Mouse (Mus musculus): ENCODE data around the gene Lhpp. TPM values are rescaled to one million over a fixed set of nuclear protein-coding genes. Genes with fewer than 3 reads are reported as not detected.

Gene Lhpp
- polyA plus RNA-seq, 1 experiment from 2014 or later, result 25.5 TPM

- Histone ChIP-seq H3K4me2 (peak within 1 kb of the TSS; percentile 91), H3K4me3 (peak within 1 kb of the TSS; percentile 64), H3K4me1 (peaks cover 31% of the 10 kb centered on the region), H3K27me3 (replicated peaks) (peaks cover 93% of the 10 kb centered on the region), H3K9me3 (no peaks in the 10 kb centered on the region), H3K36me3 (no peaks in the 10 kb centered on the region), H3K9ac (peak within 1 kb of the TSS; percentile 63), H3K27ac (replicated peaks) (no peak within 1 kb of the TSS)
- ATAC-seq (ENCODE audit: extremely low read depth, insufficient number of reproducible peaks, low FRiP score, low TSS enrichment), result no peak; the same call in 1 of the 2 replicates
- WGBS, result under 1% methylated on average over 47 of the region's 52 CpGs
These were observed 11.1 kb upstream of the Lhpp start, which contains the start of gene Nkx1-2 for GRCm38 (mm10) chr7:132599071-132599975. TSS of gene Nkx1-2 (minus strand) at chr7:132599637.

- Histone ChIP-seq H3K27ac (replicated peaks) (no peak overlapping the region), H3K36me3 (no peaks in the 10 kb centered on the region), H3K9ac (peak overlapping the region; percentile 63; the same call in 1 of the 2 replicates), H3K27me3 (replicated peaks) (peaks cover 94% of the 10 kb centered on the region), H3K4me1 (peaks cover 31% of the 10 kb centered on the region), H3K4me2 (peak overlapping the region; percentile 86), H3K4me3 (peak overlapping the region; percentile 54), H3K9me3 (no peaks in the 10 kb centered on the region)
- 3% methylated on average over 9 of the region's 9 CpGs for WGBS
- ATAC-seq (ENCODE audit: extremely low read depth, insufficient number of reproducible peaks, low FRiP score, low TSS enrichment), result no peak
These were observed 10.4 kb upstream of the Lhpp start for GRCm38 (mm10) chr7:132600026-132600425.

GRCm38 (mm10) chr7:132600926-132601325, 9.5 kb upstream of the Lhpp start:
- WGBS, result 21% methylated on average over 8 of the region's 8 CpGs
- Histone ChIP-seq H3K4me2 (no peak overlapping the region), H3K27me3 (replicated peaks) (peaks cover 90% of the 10 kb centered on the region), H3K36me3 (no peaks in the 10 kb centered on the region), H3K4me1 (peaks cover 31% of the 10 kb centered on the region), H3K4me3 (no peak overlapping the region), H3K9ac (no peak overlapping the region), H3K27ac (replicated peaks) (no peak overlapping the region), H3K9me3 (no peaks in the 10 kb centered on the region)
- ATAC-seq (ENCODE audit: extremely low read depth, insufficient number of reproducible peaks, low FRiP score, low TSS enrichment), result no peak

- no peak for ATAC-seq (ENCODE audit: extremely low read depth, insufficient number of reproducible peaks, low FRiP score, low TSS enrichment)
- no peak overlapping the region for H3K4me2 ChIP-seq
- H3K4me3 ChIP-seq, result no peak overlapping the region
- H3K9ac ChIP-seq, result no peak overlapping the region
- 78% methylated on average over 4 of the region's 4 CpGs for WGBS
- H3K27me3 ChIP-seq (replicated peaks), result peaks cover 64% of the 10 kb centered on the region
- H3K4me1 ChIP-seq, result peaks cover 4% of the 10 kb centered on the region
- H3K36me3 ChIP-seq, result no peaks in the 10 kb centered on the region
- no peak overlapping the region for H3K27ac ChIP-seq (replicated peaks)
- H3K9me3 ChIP-seq, result no peaks in the 10 kb centered on the region
These were observed 5.7 kb upstream of the Lhpp start for GRCm38 (mm10) chr7:132604720-132605119.

- H3K4me3 ChIP-seq, result no peak overlapping the region
- H3K36me3 ChIP-seq, result no peaks in the 10 kb centered on the region
- H3K9ac ChIP-seq, result no peak overlapping the region
- no peak for ATAC-seq (ENCODE audit: extremely low read depth, insufficient number of reproducible peaks, low FRiP score, low TSS enrichment)
- peaks cover 54% of the 10 kb centered on the region for H3K27me3 ChIP-seq (replicated peaks)
- H3K9me3 ChIP-seq, result no peaks in the 10 kb centered on the region
- no peak overlapping the region for H3K27ac ChIP-seq (replicated peaks)
- no peak overlapping the region for H3K4me2 ChIP-seq
- WGBS, result 53% methylated on average over 5 of the region's 5 CpGs
- H3K4me1 ChIP-seq, result peaks cover 5% of the 10 kb centered on the region
These were observed 4.7 kb upstream of the Lhpp start for GRCm38 (mm10) chr7:132605689-132606088.

GRCm38 (mm10) chr7:132608316-132609020, 2.0 kb upstream of the Lhpp start:
- Histone ChIP-seq H3K9me3 (no peaks in the 10 kb centered on the region), H3K4me1 (peaks cover 8% of the 10 kb centered on the region), H3K4me3 (no peak overlapping the region), H3K4me2 (no peak overlapping the region), H3K27me3 (replicated peaks) (peaks cover 27% of the 10 kb centered on the region), H3K36me3 (no peaks in the 10 kb centered on the region), H3K27ac (replicated peaks) (no peak overlapping the region), H3K9ac (no peak overlapping the region)
- ATAC-seq (ENCODE audit: extremely low read depth, insufficient number of reproducible peaks, low FRiP score, low TSS enrichment), result no peak
- 81% methylated on average over 4 of the region's 4 CpGs for WGBS

GRCm38 (mm10) chr7:132611530-132611929, 1.1 kb downstream of the Lhpp start:
- no peak overlapping the region for H3K4me3 ChIP-seq
- peaks cover 12% of the 10 kb centered on the region for H3K4me1 ChIP-seq
- H3K36me3 ChIP-seq, result no peaks in the 10 kb centered on the region
- no peak overlapping the region for H3K4me2 ChIP-seq
- 94% methylated on average over 8 of the region's 8 CpGs for WGBS
- no peak for ATAC-seq (ENCODE audit: extremely low read depth, insufficient number of reproducible peaks, low FRiP score, low TSS enrichment)
- no peaks in the 10 kb centered on the region for H3K9me3 ChIP-seq
- no peak overlapping the region for H3K27ac ChIP-seq (replicated peaks)
- H3K9ac ChIP-seq, result no peak overlapping the region
- peaks cover 6% of the 10 kb centered on the region for H3K27me3 ChIP-seq (replicated peaks)

GRCm38 (mm10) chr7:132615346-132615745, 4.9 kb downstream of the Lhpp start:
- no peaks in the 10 kb centered on the region for H3K9me3 ChIP-seq
- no peak for ATAC-seq (ENCODE audit: extremely low read depth, insufficient number of reproducible peaks, low FRiP score, low TSS enrichment)
- no peaks in the 10 kb centered on the region for H3K27me3 ChIP-seq (replicated peaks)
- WGBS, result 25% methylated on average over 3 of the region's 3 CpGs
- H3K4me3 ChIP-seq, result no peak overlapping the region
- peaks cover 8% of the 10 kb centered on the region for H3K4me1 ChIP-seq
- H3K36me3 ChIP-seq, result no peaks in the 10 kb centered on the region
- H3K4me2 ChIP-seq, result no peak overlapping the region
- no peak overlapping the region for H3K9ac ChIP-seq
- H3K27ac ChIP-seq (replicated peaks), result no peak overlapping the region

- H3K4me1 ChIP-seq, result peaks cover 3% of the 10 kb centered on the region; the same call in 1 of the 2 replicates
- H3K36me3 ChIP-seq, result no peaks in the 10 kb centered on the region
- H3K27ac ChIP-seq (replicated peaks), result no peak overlapping the region
- no peaks in the 10 kb centered on the region for H3K27me3 ChIP-seq (replicated peaks)
- no peak overlapping the region for H3K9ac ChIP-seq
- no peak overlapping the region for H3K4me3 ChIP-seq
- 56% methylated on average over 6 of the region's 6 CpGs for WGBS
- H3K9me3 ChIP-seq, result no peaks in the 10 kb centered on the region
- no peak for ATAC-seq (ENCODE audit: extremely low read depth, insufficient number of reproducible peaks, low FRiP score, low TSS enrichment)
- H3K4me2 ChIP-seq, result no peak overlapping the region
These were observed 6.0 kb downstream of the Lhpp start for GRCm38 (mm10) chr7:132616391-132616790.

GRCm38 (mm10) chr7:132617021-132617564, 6.7 kb downstream of the Lhpp start:
- H3K4me1 ChIP-seq, result peaks cover 3% of the 10 kb centered on the region; the same call in 1 of the 2 replicates
- no peak overlapping the region for H3K9ac ChIP-seq
- no peak overlapping the region for H3K4me2 ChIP-seq
- ATAC-seq (ENCODE audit: extremely low read depth, insufficient number of reproducible peaks, low FRiP score, low TSS enrichment), result no peak
- no peaks in the 10 kb centered on the region for H3K9me3 ChIP-seq
- H3K4me3 ChIP-seq, result no peak overlapping the region
- H3K27me3 ChIP-seq (replicated peaks), result no peaks in the 10 kb centered on the region
- WGBS, result 77% methylated on average over 5 of the region's 5 CpGs
- no peak overlapping the region for H3K27ac ChIP-seq (replicated peaks)
- no peaks in the 10 kb centered on the region for H3K36me3 ChIP-seq

GRCm38 (mm10) chr7:132619549-132619948, 9.1 kb downstream of the Lhpp start:
- no peaks in the 10 kb centered on the region for H3K36me3 ChIP-seq
- H3K9me3 ChIP-seq, result no peaks in the 10 kb centered on the region
- no peak overlapping the region for H3K4me2 ChIP-seq
- H3K27me3 ChIP-seq (replicated peaks), result no peaks in the 10 kb centered on the region
- WGBS, result 84% methylated on average over 8 of the region's 8 CpGs
- ATAC-seq (ENCODE audit: extremely low read depth, insufficient number of reproducible peaks, low FRiP score, low TSS enrichment), result no peak
- no peak overlapping the region for H3K4me3 ChIP-seq
- peaks cover 9% of the 10 kb centered on the region for H3K4me1 ChIP-seq
- no peak overlapping the region for H3K27ac ChIP-seq (replicated peaks)
- no peak overlapping the region for H3K9ac ChIP-seq
